Mouse (Mus musculus) T-helper 1 cell (primary cell): Measurements from ENCODE around the gene Peli2.

Experiments
- in situ Hi-C: fragments of 300-600 bp; cut with MboI, MseI; formaldehyde crosslinking; loops from one replicate; pipeline ENCODE4 v1.15.1; 2025; ENCODE audit warnings: high pct_unique_total_duplicates

Peli2 gene

GRCm38 (mm10) chr14:48212839-48213238 is 92.2 kb downstream of the Peli2 start:
- in situ Hi-C loops = no loop called here

- in situ Hi-C loops = no loop called here
Measured at GRCm38 (mm10) chr14:48213593-48213992, 93.0 kb downstream of the Peli2 start.

- in situ Hi-C loops = no loop called here
Measured at GRCm38 (mm10) chr14:48222051-48222450, 101.4 kb downstream of the Peli2 start.

GRCm38 (mm10) chr14:48222684-48223083 is 102.1 kb downstream of the Peli2 start:
- in situ Hi-C loops = no loop called here

- in situ Hi-C loops = no loop called here
Measured at GRCm38 (mm10) chr14:48224203-48224602, 103.6 kb downstream of the Peli2 start.

GRCm38 (mm10) chr14:48224861-48225300 is 104.3 kb downstream of the Peli2 start:
- in situ Hi-C loops = no loop called here

GRCm38 (mm10) chr14:48225810-48226446 is 105.3 kb downstream of the Peli2 start:
- in situ Hi-C loops = no loop called here

GRCm38 (mm10) chr14:48226759-48227158 is 106.1 kb downstream of the Peli2 start:
- in situ Hi-C loops = no loop called here

- in situ Hi-C loops = no loop called here
Measured at GRCm38 (mm10) chr14:48234785-48235519, 114.3 kb downstream of the Peli2 start.

- in situ Hi-C loops = no loop called here
Measured at GRCm38 (mm10) chr14:48241335-48241734, 120.7 kb downstream of the Peli2 start.

- in situ Hi-C loops = no loop called here
Measured at GRCm38 (mm10) chr14:48246236-48246635, 125.6 kb downstream of the Peli2 start.

- in situ Hi-C loops = no loop called here
Measured at GRCm38 (mm10) chr14:48246963-48247362, 126.3 kb downstream of the Peli2 start.

- in situ Hi-C loops = no loop called here
Measured at GRCm38 (mm10) chr14:48249459-48249858, 128.8 kb downstream of the Peli2 start.

- in situ Hi-C loops = no loop called here
Measured at GRCm38 (mm10) chr14:48249909-48250308, 129.3 kb downstream of the Peli2 start.

GRCm38 (mm10) chr14:48251381-48251979 is 130.9 kb downstream of the Peli2 start:
- in situ Hi-C loops = no loop called here

- in situ Hi-C loops = no loop called here
Measured at GRCm38 (mm10) chr14:48253183-48253582, 132.6 kb downstream of the Peli2 start.

GRCm38 (mm10) chr14:48254696-48255095 is 134.1 kb downstream of the Peli2 start:
- in situ Hi-C loops = no loop called here

- in situ Hi-C loops = no loop called here
Measured at GRCm38 (mm10) chr14:48255290-48255689, 134.7 kb downstream of the Peli2 start.

GRCm38 (mm10) chr14:48257759-48258158 is 137.1 kb downstream of the Peli2 start:
- in situ Hi-C loops = no loop called here

GRCm38 (mm10) chr14:48258696-48259366 is 138.2 kb downstream of the Peli2 start:
- in situ Hi-C loops = no loop called here

- in situ Hi-C loops = no loop called here
Measured at GRCm38 (mm10) chr14:48263146-48263545, 142.5 kb downstream of the Peli2 start.

GRCm38 (mm10) chr14:48266710-48267109 is 146.1 kb downstream of the Peli2 start:
- in situ Hi-C loops = no loop called here
